Mouse (Mus musculus): ENCODE results near the gene Csad.

DNA sequence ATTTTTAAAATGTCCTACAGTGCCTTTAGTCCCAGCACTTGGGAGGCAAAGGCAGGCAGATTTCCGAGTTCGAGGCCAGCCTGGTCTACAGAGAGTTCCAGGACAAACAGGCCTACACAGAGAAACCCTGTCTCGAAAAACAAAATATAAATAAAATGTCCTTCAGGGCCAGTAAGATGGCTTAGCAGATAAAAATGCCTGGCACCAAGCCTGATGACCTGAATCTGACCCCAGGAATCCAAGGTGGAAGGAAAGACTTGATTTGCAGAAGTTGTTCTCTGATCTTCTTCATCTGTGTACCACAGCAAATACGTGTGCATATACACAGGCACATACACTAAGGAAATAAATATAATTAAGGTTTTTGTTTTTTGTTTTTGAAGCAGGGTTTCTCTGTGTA, 9.2 kb downstream of the Csad start:
- TF ChIP-seq POLR2A (IDR thresholded peaks at IDR 0.05; ENCODE audit: borderline replicate concordance, low read depth, low read length) (no peak), CTCF (IDR thresholded peaks at IDR 0.05; ENCODE audit: low read depth, low read length) (no peak)

Data from bone marrow macrophage, adult 2 months (primary cell).